ENCODE assay signal across 9 mouse cellular contexts in the genomic region with DNA sequence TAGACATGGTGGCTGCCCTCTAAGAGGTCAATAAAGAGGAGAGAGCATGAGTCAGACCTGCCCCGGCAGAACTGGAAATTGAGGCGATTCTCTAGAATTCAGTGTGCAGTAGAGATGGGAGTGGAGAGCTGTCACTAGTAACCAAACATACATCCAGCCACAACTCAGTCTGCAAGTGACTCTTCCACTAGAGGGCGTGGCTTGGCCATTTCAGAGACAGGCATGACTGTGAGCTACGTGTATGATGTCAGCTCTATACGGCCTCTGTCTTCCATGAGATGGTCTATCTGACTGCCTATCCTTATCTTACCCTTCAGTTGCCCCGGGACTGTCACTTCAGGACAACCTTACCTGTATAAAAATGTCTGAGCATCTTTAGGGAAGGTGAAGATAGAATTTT. TPM values are rescaled to one million over a fixed set of nuclear protein-coding genes. Genes with fewer than 3 reads are reported as not detected.
DNase-seq lines count a peak whose midpoint lies in the region; ATAC-seq and TF ChIP-seq lines count a peak whose summit lies in the region.
"Had no signal": no experiment of that assay in that cellular context is flagged by ENCODE, and none has a peak within 500 bp of the region (broad histone marks: within the 10 kb centered on the region; RNA-seq: fewer than 3 reads in every experiment).

No protein-coding gene starts in this region.

- dilution Hi-C loops in CH12.LX (cut with MboI; ENCODE audit: extremely low pct_ligation_motif_present, extremely low pct_unique_long_range_greater_than_20kb, low sequenced_read_pairs): no loop called here

- H3K27me3 ChIP-seq in hindbrain, embryonic 11.5 days (ENCODE audit: control insufficient read depth, insufficient read depth, low read length): no peaks in the 10 kb centered on the region
- H3K27me3 ChIP-seq in hindbrain, embryonic 12.5 days: no peaks in the 10 kb centered on the region
- no peaks in the 10 kb centered on the region for H3K27me3 ChIP-seq in CH12.LX (replicated peaks)
- H3K27me3 ChIP-seq in embryonic facial prominence, embryonic 14.5 days (replicated peaks; ENCODE audit: control insufficient read depth, insufficient read depth, low read length): no peaks in the 10 kb centered on the region
- no peaks in the 10 kb centered on the region for H3K27me3 ChIP-seq in liver, adult 2 months (ENCODE audit: control insufficient read depth, insufficient read depth, low read length)
- H3K27me3 ChIP-seq in splenic B cell, adult 2 months (ENCODE audit: control insufficient read depth, insufficient read depth, low read length, poor library complexity, severe bottlenecking): no peaks in the 10 kb centered on the region

- H3K4me2 ChIP-seq in hindbrain, embryonic 11.5 days (replicated peaks; ENCODE audit: low read depth, low read length): no peak overlapping the region
- no peak overlapping the region for H3K4me2 ChIP-seq in hindbrain, embryonic 12.5 days (replicated peaks)
- H3K4me2 ChIP-seq in CH12.LX (ENCODE audit: insufficient read depth, low read depth, poor library complexity, severe bottlenecking): peak overlapping the region; percentile 56; the same call in 1 of the 2 replicates
- H3K4me2 ChIP-seq in embryonic facial prominence, embryonic 14.5 days (ENCODE audit: low read depth, low read length): no peak overlapping the region

- peak; percentile 38 for DNase-seq in hindbrain, embryonic 11.5 days (ENCODE audit: low spot score)
- peak; percentile 77 for DNase-seq in CH12.LX (ENCODE audit: extremely low read depth)
- peak; percentile 29 for DNase-seq in adrenal gland, postnatal 10 days
- peak; percentile 58 for DNase-seq in embryonic facial prominence, embryonic 14.5 days (ENCODE audit: low spot score)
- DNase-seq in liver, adult 2 months (ENCODE audit: extremely low read depth, low read depth, low spot score): peak; percentile 69
- DNase-seq in splenic B cell, adult 2 months (ENCODE audit: low read depth, low spot score): peak; percentile 70
- DNase-seq in testis, postnatal 14 days (ENCODE audit: low spot score): no peak

- TF ChIP-seq RAD21 in CH12.LX (IDR thresholded peaks at IDR 0.05; ENCODE audit: low read depth, low read length): peak; percentile 78

- in situ Hi-C loops in CH12.LX (cut with MboI; ENCODE audit: low pct_ligation_motif_present, low pct_unique_long_range_greater_than_20kb, low sequenced_read_pairs): no loop called here

- TF ChIP-seq POLR2A in CH12.LX (IDR thresholded peaks at IDR 0.05; ENCODE audit: low read depth, low read length): no peak
- no peak for TF ChIP-seq POLR2A in liver, adult 2 months (IDR thresholded peaks at IDR 0.05; ENCODE audit: extremely low read depth, insufficient read depth, low read length)

- H3K4me3 ChIP-seq in hindbrain, embryonic 11.5 days (ENCODE audit: low read depth, low read length): no peak overlapping the region
- H3K4me3 ChIP-seq in hindbrain, embryonic 12.5 days: no peak overlapping the region
- H3K4me3 ChIP-seq in CH12.LX (replicated peaks in 1 of 3; ENCODE audit: low read depth in 2 of 3, low read length in 2 of 3, poor library complexity in 1 of 3): no peak overlapping the region
- H3K4me3 ChIP-seq in embryonic facial prominence, embryonic 14.5 days (ENCODE audit: low read depth, low read length): no peak overlapping the region
- H3K4me3 ChIP-seq in liver, adult 2 months (ENCODE audit: insufficient read depth, low read depth, low read length): no peak overlapping the region
- H3K4me3 ChIP-seq: myocyte had no signal

- H3K36me3 ChIP-seq in hindbrain, embryonic 11.5 days (ENCODE audit: control insufficient read depth, insufficient read depth, low read length): no peaks in the 10 kb centered on the region
- H3K36me3 ChIP-seq in hindbrain, embryonic 12.5 days: no peaks in the 10 kb centered on the region
- no peaks in the 10 kb centered on the region for H3K36me3 ChIP-seq in CH12.LX (replicated peaks in 1 of 2; ENCODE audit: control insufficient read depth in 1 of 2, insufficient read depth in 1 of 2, low read length in 1 of 2)
- no peaks in the 10 kb centered on the region for H3K36me3 ChIP-seq in embryonic facial prominence, embryonic 14.5 days (ENCODE audit: control insufficient read depth, insufficient read depth, low read length)
- no peaks in the 10 kb centered on the region for H3K36me3 ChIP-seq in liver, adult 2 months (ENCODE audit: control insufficient read depth, insufficient read depth, low read length)
- no peaks in the 10 kb centered on the region for H3K36me3 ChIP-seq in splenic B cell, adult 2 months (ENCODE audit: control insufficient read depth, insufficient read depth, low read length, poor library complexity, severe bottlenecking)

- WGBS in hindbrain, embryonic 11.5 days: 53% methylated on average over 6 of the region's 6 CpGs
- 54% methylated on average over 6 of the region's 6 CpGs for WGBS in hindbrain, embryonic 12.5 days
- 49% methylated on average over 6 of the region's 6 CpGs for WGBS in embryonic facial prominence, embryonic 14.5 days
- 32% methylated on average over 6 of the region's 6 CpGs for WGBS in liver, adult 2 months

- no peaks in the 10 kb centered on the region for H3K9me3 ChIP-seq in hindbrain, embryonic 11.5 days (ENCODE audit: control insufficient read depth, low read length)
- no peaks in the 10 kb centered on the region for H3K9me3 ChIP-seq in hindbrain, embryonic 12.5 days (replicated peaks)
- H3K9me3 ChIP-seq in CH12.LX (replicated peaks; ENCODE audit: low read length): no peaks in the 10 kb centered on the region
- H3K9me3 ChIP-seq in embryonic facial prominence, embryonic 14.5 days (ENCODE audit: control insufficient read depth, low read length): no peaks in the 10 kb centered on the region

- no peak for TF ChIP-seq EP300 in CH12.LX (IDR thresholded peaks at IDR 0.05; ENCODE audit: low read length)

- TF ChIP-seq CTCF in CH12.LX (conservative IDR thresholded peaks at IDR 0.05 in 1 of 2, IDR thresholded peaks at IDR 0.05 in 1 of 2; ENCODE audit: low read depth in 2 of 2, low read length in 2 of 2): peak; percentile 36 to 84; a peak in 2 of 4 replicates
- peak; percentile 77 for TF ChIP-seq CTCF in liver, adult 2 months (IDR thresholded peaks at IDR 0.05; ENCODE audit: low read depth, low read length)

- no peaks in the 10 kb centered on the region for H3K4me1 ChIP-seq in hindbrain, embryonic 11.5 days (replicated peaks; ENCODE audit: control insufficient read depth, insufficient read depth, low read length)
- H3K4me1 ChIP-seq in hindbrain, embryonic 12.5 days: no peaks in the 10 kb centered on the region
- H3K4me1 ChIP-seq in CH12.LX (ENCODE audit: control insufficient read depth in 1 of 2, insufficient read depth in 2 of 2): peaks cover 0 to 4% of the 10 kb centered on the region in 2 experiments; a peak in 1 of 4 replicates
- H3K4me1 ChIP-seq in embryonic facial prominence, embryonic 14.5 days (ENCODE audit: control insufficient read depth, insufficient read depth, low read length): no peaks in the 10 kb centered on the region
- no peaks in the 10 kb centered on the region for H3K4me1 ChIP-seq in liver, adult 2 months (ENCODE audit: control insufficient read depth, insufficient read depth, low read length)

- H3K9ac ChIP-seq in hindbrain, embryonic 11.5 days (ENCODE audit: low read depth, low read length): no peak overlapping the region
- no peak overlapping the region for H3K9ac ChIP-seq in hindbrain, embryonic 12.5 days
- H3K9ac ChIP-seq in CH12.LX (ENCODE audit: insufficient read depth, low read depth): no peak overlapping the region
- H3K9ac ChIP-seq in embryonic facial prominence, embryonic 14.5 days (ENCODE audit: low read depth, low read length): no peak overlapping the region
- H3K9ac ChIP-seq in liver, adult 2 months (ENCODE audit: low read depth, low read length): no peak overlapping the region

- no peak overlapping the region for H3K27ac ChIP-seq in hindbrain, embryonic 11.5 days (ENCODE audit: low read depth, low read length)
- H3K27ac ChIP-seq in hindbrain, embryonic 12.5 days: no peak overlapping the region
- no peak overlapping the region for H3K27ac ChIP-seq in CH12.LX (ENCODE audit: insufficient read depth, low read depth)
- no peak overlapping the region for H3K27ac ChIP-seq in embryonic facial prominence, embryonic 14.5 days (replicated peaks; ENCODE audit: low read depth, low read length)
- H3K27ac ChIP-seq in liver, adult 2 months (replicated peaks; ENCODE audit: insufficient read depth, low read depth, low read length): no peak overlapping the region

- ATAC-seq in hindbrain, embryonic 11.5 days (ENCODE audit: low FRiP score): no peak
- no peak for ATAC-seq in hindbrain, embryonic 12.5 days (ENCODE audit: low FRiP score)
- ATAC-seq in embryonic facial prominence, embryonic 14.5 days (ENCODE audit: low read depth): peak; percentile 60; the same call in 1 of the 2 replicates

- H3K79me2 ChIP-seq in CH12.LX (replicated peaks; ENCODE audit: control insufficient read depth, extremely low read depth, insufficient read depth, poor library complexity, severe bottlenecking): no peaks in the 10 kb centered on the region
- no peaks in the 10 kb centered on the region for H3K79me2 ChIP-seq in liver, adult 2 months (ENCODE audit: control insufficient read depth, insufficient read depth, low read length)

TF ChIP-seq in CH12.LX, 34 proteins besides CTCF, POLR2A, EP300 and RAD21 (continues in another document):
- TF ChIP-seq MYC (IDR thresholded peaks at IDR 0.05; ENCODE audit: low read depth, low read length) (no peak), SMC3 (IDR thresholded peaks at IDR 0.05; ENCODE audit: low read depth, low read length) (peak; percentile 85)

RNA-seq across cellular contexts. Expression of a gene that starts 26.0 kb away (rescaled TPM):
- polyA plus RNA-seq in hindbrain, embryonic 11.5 days (2014; fragmentation: Nextera tagmentation; extraction: Ambion mirVana): 82.1 and 84.8 TPM in 2 replicates
- polyA plus RNA-seq in hindbrain, embryonic 12.5 days (2016; fragmentation: Nextera tagmentation; extraction: Ambion mirVana): 83.0 and 83.3 TPM in 2 replicates
- total RNA-seq in CH12.LX (2012; rRNA removed): 12.6 and 14.1 TPM in 2 replicates
- 49.4 and 49.6 TPM in 2 replicates for total RNA-seq in CH12.LX (2014; rRNA removed)
- 18.0 and 19.0 TPM in 2 replicates for polyA plus RNA-seq in CH12.LX (2012; ENCODE audit: insufficient read length, low read depth)
- total RNA-seq in adrenal gland, postnatal 10 days (2021): 10 to 100 TPM; 32.8 to 34.3 TPM
- 60.9 and 64.9 TPM in 2 replicates for polyA plus RNA-seq in embryonic facial prominence, embryonic 14.5 days (2014; fragmentation: Nextera tagmentation; extraction: Ambion mirVana)
- total RNA-seq in liver, adult 2 months (2014; rRNA removed): 48.1 and 54.2 TPM in 2 replicates
- polyA plus RNA-seq in liver, adult 2 months (2012; rRNA removed): 42.8 and 44.2 TPM in 2 replicates

RNA-seq across cellular contexts. Expression of a gene that starts 55.3 kb away (rescaled TPM):
- 38.4 and 50.4 TPM in 2 replicates for polyA plus RNA-seq in hindbrain, embryonic 11.5 days (2014; fragmentation: Nextera tagmentation; extraction: Ambion mirVana)
- 45.0 and 47.3 TPM in 2 replicates for polyA plus RNA-seq in hindbrain, embryonic 12.5 days (2016; fragmentation: Nextera tagmentation; extraction: Ambion mirVana)
- 27.9 and 32.5 TPM in 2 replicates for total RNA-seq in CH12.LX (2012; rRNA removed)
- 50.6 and 57.9 TPM in 2 replicates for total RNA-seq in CH12.LX (2014; rRNA removed)
- polyA plus RNA-seq in CH12.LX (2012; ENCODE audit: insufficient read length, low read depth): 71.4 and 73.5 TPM in 2 replicates
- total RNA-seq in adrenal gland, postnatal 10 days (2021): 10 to 100 TPM; 35.4 to 48.2 TPM
- 33.4 and 38.8 TPM in 2 replicates for polyA plus RNA-seq in embryonic facial prominence, embryonic 14.5 days (2014; fragmentation: Nextera tagmentation; extraction: Ambion mirVana)
- total RNA-seq in liver, adult 2 months (2014; rRNA removed): 10.1 and 12.6 TPM in 2 replicates
- polyA plus RNA-seq in liver, adult 2 months (2012; rRNA removed): 4.2 and 4.5 TPM in 2 replicates
